Mouse (Mus musculus): ENCODE results near the gene Slfn9. TPM values are rescaled to one million over a fixed set of nuclear protein-coding genes. Genes with fewer than 3 reads are reported as not detected.

Slfn9 gene
- polyA plus RNA-seq, 1 experiment from 2014 or later: 8.2 TPM

GRCm38 (mm10) chr11:82929633-82929950 is 62.0 kb downstream of the Slfn9 start:
- Histone ChIP-seq H3K9ac (no peak overlapping the region), H3K4me2 (replicated peaks) (no peak overlapping the region), H3K27ac (no peak overlapping the region), H3K4me3 (no peak overlapping the region), H3K9me3 (no peaks in the 10 kb centered on the region), H3K36me3 (no peaks in the 10 kb centered on the region), H3K4me1 (peaks cover 9% of the 10 kb centered on the region), H3K27me3 (replicated peaks) (peaks cover 60% of the 10 kb centered on the region)
- no peak for ATAC-seq (ENCODE audit: low FRiP score, low read depth)
- WGBS: 55% methylated on average over 3 of the region's 3 CpGs

DNA sequence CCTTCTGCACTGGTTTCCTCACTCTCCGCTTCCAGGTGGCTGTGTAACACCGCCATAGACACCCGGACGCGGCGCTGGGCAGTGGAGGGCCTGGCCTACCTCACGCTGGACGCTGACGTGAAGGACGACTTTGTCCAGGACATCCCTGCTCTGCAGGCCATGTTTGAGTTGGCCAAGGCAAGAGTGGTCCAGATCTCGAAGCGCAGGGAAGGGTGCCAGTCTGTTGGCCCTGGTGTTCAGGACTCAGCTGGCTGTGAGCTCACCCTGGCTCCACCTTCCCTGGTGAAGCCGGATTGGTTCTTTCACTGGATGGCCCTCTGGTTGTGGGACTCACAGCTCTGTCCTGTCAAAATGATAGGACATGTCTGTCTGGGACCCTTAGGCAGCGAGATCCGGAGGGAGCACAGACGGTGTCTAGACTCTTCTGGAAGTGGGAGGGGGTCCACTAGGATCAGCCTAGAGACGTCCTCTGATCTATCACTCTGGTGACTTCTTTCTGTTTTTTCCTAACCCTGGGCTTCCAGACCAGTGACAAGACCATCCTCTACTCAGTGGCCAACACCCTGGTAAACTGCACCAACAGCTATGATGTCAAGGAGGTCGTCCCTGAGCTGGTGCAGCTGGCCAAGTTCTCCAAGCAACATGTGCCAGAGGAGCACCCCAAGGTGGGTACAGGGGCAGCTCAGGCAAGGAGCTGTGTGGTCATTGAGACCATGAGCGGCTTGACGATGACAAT is 62.6 kb downstream of the Slfn9 start:
- H3K36me3 ChIP-seq: no peaks in the 10 kb centered on the region
- H3K9ac ChIP-seq: no peak overlapping the region
- H3K27ac ChIP-seq: no peak overlapping the region
- no peak overlapping the region for H3K4me3 ChIP-seq
- H3K4me2 ChIP-seq (replicated peaks): no peak overlapping the region
- peaks cover 9% of the 10 kb centered on the region for H3K4me1 ChIP-seq
- H3K27me3 ChIP-seq (replicated peaks): peaks cover 55% of the 10 kb centered on the region
- WGBS: 31% methylated on average over 20 of the region's 20 CpGs
- no peak for ATAC-seq (ENCODE audit: low FRiP score, low read depth)
- no peaks in the 10 kb centered on the region for H3K9me3 ChIP-seq

Small RNAs within 50 kb of the gene (microRNA-seq; reads per million reads assigned to microRNA genes)
- gene Gm27598 (not detected), gene Mir7679 (not detected)

Other genes with a start within 250 kb of the Slfn9 start
- gene Cct6b, start 227.5 kb downstream of the Slfn9 start, polyA plus RNA-seq (2016; fragmentation: Nextera tagmentation; extraction: Ambion mirVana): 0.26 and 0.34 TPM in 2 replicates
- gene Zfp830, start 227.5 kb downstream of the Slfn9 start, polyA plus RNA-seq (2016; fragmentation: Nextera tagmentation; extraction: Ambion mirVana): 34.4 and 41.1 TPM in 2 replicates
- gene Lig3, start 210.7 kb downstream of the Slfn9 start, polyA plus RNA-seq (2016; fragmentation: Nextera tagmentation; extraction: Ambion mirVana): 40.7 and 42.6 TPM in 2 replicates
- 8.1 and 10.7 TPM in 2 replicates for gene Rffl, start 120.6 kb downstream of the Slfn9 start, polyA plus RNA-seq (2016; fragmentation: Nextera tagmentation; extraction: Ambion mirVana)
- 12.6 and 13.5 TPM in 2 replicates for gene Rad51d, start 101.2 kb downstream of the Slfn9 start, polyA plus RNA-seq (2016; fragmentation: Nextera tagmentation; extraction: Ambion mirVana)
- 0.39 and 0.54 TPM in 2 replicates for gene Fndc8, start 99.7 kb downstream of the Slfn9 start, polyA plus RNA-seq (2016; fragmentation: Nextera tagmentation; extraction: Ambion mirVana)
- gene Nle1, start 83.4 kb downstream of the Slfn9 start, polyA plus RNA-seq (2016; fragmentation: Nextera tagmentation; extraction: Ambion mirVana): 29.6 and 31.5 TPM in 2 replicates
- 5.4 TPM in 2 replicates for gene Unc45b, start 81.3 kb downstream of the Slfn9 start, polyA plus RNA-seq (2016; fragmentation: Nextera tagmentation; extraction: Ambion mirVana)
- gene Slfn5, start 40.5 kb downstream of the Slfn9 start, polyA plus RNA-seq (2016; fragmentation: Nextera tagmentation; extraction: Ambion mirVana): 0.59 and 1.6 TPM in 2 replicates
- gene Slfn8, start 29.0 kb upstream of the Slfn9 start, polyA plus RNA-seq (2016; fragmentation: Nextera tagmentation; extraction: Ambion mirVana): 0.27 TPM in 1 of 2 replicates, not detected in the other
- gene Slfn2, start 73.3 kb upstream of the Slfn9 start, polyA plus RNA-seq (2016; fragmentation: Nextera tagmentation; extraction: Ambion mirVana): 1.1 and 1.6 TPM in 2 replicates
- not detected in 2 replicates for gene Slfn1, start 125.0 kb upstream of the Slfn9 start, polyA plus RNA-seq (2016; fragmentation: Nextera tagmentation; extraction: Ambion mirVana)
- gene Slfn4, start 183.4 kb upstream of the Slfn9 start, polyA plus RNA-seq (2016; fragmentation: Nextera tagmentation; extraction: Ambion mirVana): not detected in 2 replicates
- gene Slfn3, start 199.5 kb upstream of the Slfn9 start, polyA plus RNA-seq (2016; fragmentation: Nextera tagmentation; extraction: Ambion mirVana): 0.16 and 0.22 TPM in 2 replicates

All from neural tube, embryonic 12.5 days (tissue).